Mouse (Mus musculus) forebrain, embryonic 16.5 days (tissue): ENCODE measurements around the gene Defb21. TPM values are rescaled to one million over a fixed set of nuclear protein-coding genes. Genes with fewer than 3 reads are reported as not detected.
A peak's percentile ranks its signal among the peaks of the same experiment; 100 is the strongest.

Experiments used
- ATAC-seq: fragments of 200-750 bp; cut with Nextera tagmentation; 2 replicates; pipeline ENCODE4 v1.8.0; 2017; ENCODE audit warnings: mild to moderate bottlenecking, moderate library complexity
- H3K27ac ChIP-seq: fragments of 300-500 bp; sonication (generic); 2 replicates; pipeline ENCODE4 v1.5.1; 2014; ENCODE audit warnings: low read length, control low read depth
- H3K27me3 ChIP-seq: fragments of 300-500 bp; sonication (generic); replicated peaks from 2 replicates; pipeline ENCODE4 v1.6.1; 2014; ENCODE audit warnings: low read length; ENCODE audit not compliant: control insufficient read depth, insufficient read depth
- H3K36me3 ChIP-seq: fragments of 300-500 bp; sonication (generic); 2 replicates; pipeline ENCODE4 v1.6.1; 2014; ENCODE audit not compliant: control insufficient read depth, insufficient read depth
- H3K4me1 ChIP-seq: fragments of 300-500 bp; sonication (generic); replicated peaks from 2 replicates; pipeline ENCODE4 v1.6.1; 2014; ENCODE audit warnings: low read length; ENCODE audit not compliant: control insufficient read depth, insufficient read depth
- H3K4me2 ChIP-seq: fragments of 300-500 bp; sonication (generic); 2 replicates; pipeline ENCODE4 v1.6.1; 2014; ENCODE audit warnings: mild to moderate bottlenecking, low read length, control low read depth
- H3K4me3 ChIP-seq: fragments of 300-500 bp; sonication (generic); replicated peaks from 2 replicates; pipeline ENCODE4 v1.5.1; 2014; ENCODE audit warnings: mild to moderate bottlenecking, low read length, control low read depth
- H3K9ac ChIP-seq: fragments of 300-500 bp; sonication (generic); replicated peaks from 2 replicates; pipeline ENCODE4 v1.6.1; 2014; ENCODE audit warnings: low read depth, low read length, control low read depth
- H3K9me3 ChIP-seq: fragments of 300-500 bp; sonication (generic); 2 replicates; pipeline ENCODE4 v1.6.1; 2016; ENCODE audit warnings: low read length; ENCODE audit not compliant: control insufficient read depth
- WGBS: fragments of 180-500 bp; shearing (Covaris S2); extraction: QIAGEN DNeasy Blood & Tissue Kit; methylation state at CpG from one replicate; pipeline ENCODE4 v1.1.7; 2014; 5-methylcytosine and 5-hydroxymethylcytosine counted together
- polyA plus RNA-seq: library from polyadenylated mRNA; unstranded; fragments of >200 nt; fragmentation: Nextera tagmentation; extraction: Ambion mirVana; gene quantifications from 2 replicates; pipeline ENCODE4 v1.2.1, GENCODE M21; 2015

Gene Defb21
- polyA plus RNA-seq: not detected in 2 replicates

GRCm38 (mm10) chr2:152572114-152572794, at the start of gene Defb21:
Gene Defb21 (plus strand): TSS chr2:152572744.
- no peak within 1 kb of the TSS for H3K4me3 ChIP-seq
- no peaks in the 10 kb centered on the region for H3K4me1 ChIP-seq
- no peaks in the 10 kb centered on the region for H3K9me3 ChIP-seq
- ATAC-seq: no peak
- no peak within 1 kb of the TSS for H3K4me2 ChIP-seq
- H3K27ac ChIP-seq: no peak within 1 kb of the TSS
- WGBS: 64% methylated on average over 11 of the region's 11 CpGs
- H3K27me3 ChIP-seq: no peaks in the 10 kb centered on the region
- no peaks in the 10 kb centered on the region for H3K36me3 ChIP-seq
- no peak within 1 kb of the TSS for H3K9ac ChIP-seq

GRCm38 (mm10) chr2:152539944-152540710, 32.4 kb upstream of the Defb21 start, which contains the start of gene Defb29:
Gene Defb29 (minus strand): TSS chr2:152540098.
- Histone ChIP-seq H3K27me3 (no peaks in the 10 kb centered on the region), H3K27ac (no peak within 1 kb of the TSS), H3K4me1 (no peaks in the 10 kb centered on the region), H3K4me2 (no peak within 1 kb of the TSS), H3K9me3 (no peaks in the 10 kb centered on the region), H3K9ac (no peak within 1 kb of the TSS), H3K4me3 (no peak within 1 kb of the TSS), H3K36me3 (no peaks in the 10 kb centered on the region)
- no peak for ATAC-seq
- WGBS: 59% methylated on average over 13 of the region's 13 CpGs

DNA sequence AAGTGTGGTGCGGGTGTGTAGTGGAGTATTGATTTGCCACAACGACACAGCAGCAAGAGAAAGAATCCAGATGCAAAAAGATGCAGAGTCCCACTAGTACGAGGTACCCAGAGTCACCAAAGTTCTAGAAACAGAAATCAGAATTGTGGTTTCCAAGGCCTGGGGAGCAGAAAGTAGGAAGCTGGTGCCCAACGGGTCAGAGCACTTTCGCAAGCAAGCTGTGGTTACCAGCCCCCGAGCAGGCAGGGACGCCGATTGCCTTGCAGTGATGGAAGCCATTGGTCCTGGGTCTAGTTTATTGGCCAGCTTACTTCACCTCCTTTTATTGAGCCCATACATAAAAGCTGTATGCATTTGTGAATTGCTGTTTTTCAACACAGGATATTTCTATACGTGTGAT, 30.6 kb upstream of the Defb21 start:
- no peaks in the 10 kb centered on the region for H3K36me3 ChIP-seq
- ATAC-seq: no peak
- H3K4me3 ChIP-seq: no peak overlapping the region

GRCm38 (mm10) chr2:152542897-152543296, 29.6 kb upstream of the Defb21 start:
- no peaks in the 10 kb centered on the region for H3K4me1 ChIP-seq
- no peak overlapping the region for H3K9ac ChIP-seq
- no peaks in the 10 kb centered on the region for H3K27me3 ChIP-seq
- H3K36me3 ChIP-seq: no peaks in the 10 kb centered on the region
- H3K4me3 ChIP-seq: no peak overlapping the region
- no peak overlapping the region for H3K4me2 ChIP-seq
- WGBS: 76% methylated on average over 2 of the region's 2 CpGs
- no peak overlapping the region for H3K27ac ChIP-seq
- H3K9me3 ChIP-seq: no peaks in the 10 kb centered on the region
- no peak for ATAC-seq

More for the DNA sequence above, 30.6 kb upstream of the Defb21 start:
- no peaks in the 10 kb centered on the region for H3K9me3 ChIP-seq
- H3K27me3 ChIP-seq: no peaks in the 10 kb centered on the region
- H3K9ac ChIP-seq: no peak overlapping the region
- WGBS: 92% methylated on average over 9 of the region's 9 CpGs
- H3K4me1 ChIP-seq: no peaks in the 10 kb centered on the region
- H3K27ac ChIP-seq: no peak overlapping the region
- H3K4me2 ChIP-seq: no peak overlapping the region

DNA sequence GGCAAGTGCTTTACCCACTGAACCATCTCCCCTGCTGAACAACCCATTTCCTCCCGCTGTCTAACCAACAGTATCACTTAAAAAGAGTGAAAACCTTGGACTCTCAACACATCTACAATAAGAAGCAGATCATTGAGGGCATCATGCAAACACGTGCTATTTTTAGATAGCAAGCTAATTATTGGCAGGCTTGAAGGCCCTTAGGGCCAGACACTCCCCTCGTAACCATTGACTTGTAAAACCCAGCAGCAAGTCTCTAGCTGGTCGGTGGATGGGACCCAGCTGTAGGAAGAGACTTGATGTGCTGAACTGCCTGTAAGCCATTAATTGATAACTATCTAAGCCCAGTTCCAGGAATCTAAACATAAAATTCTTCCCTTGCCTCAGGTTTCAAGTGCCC, 29.1 kb upstream of the Defb21 start:
- Histone ChIP-seq H3K27ac (no peak overlapping the region), H3K9ac (no peak overlapping the region), H3K27me3 (no peaks in the 10 kb centered on the region), H3K36me3 (no peaks in the 10 kb centered on the region), H3K9me3 (no peaks in the 10 kb centered on the region), H3K4me3 (no peak overlapping the region), H3K4me1 (no peaks in the 10 kb centered on the region), H3K4me2 (no peak overlapping the region)
- no peak for ATAC-seq
- WGBS: 82% methylated on average over 4 of the region's 4 CpGs

GRCm38 (mm10) chr2:152544691-152545090, 27.9 kb upstream of the Defb21 start:
- Histone ChIP-seq H3K27ac (no peak overlapping the region), H3K27me3 (no peaks in the 10 kb centered on the region), H3K4me3 (no peak overlapping the region), H3K36me3 (no peaks in the 10 kb centered on the region), H3K4me2 (no peak overlapping the region), H3K4me1 (no peaks in the 10 kb centered on the region), H3K9ac (no peak overlapping the region), H3K9me3 (no peaks in the 10 kb centered on the region)
- ATAC-seq: peak; percentile 90
- WGBS: 12% methylated on average over 4 of the region's 4 CpGs

- 85% methylated on average over 5 of the region's 5 CpGs for WGBS
These were observed 24.4 kb upstream of the Defb21 start for GRCm38 (mm10) chr2:152548124-152548523.

GRCm38 (mm10) chr2:152553774-152554423, 18.6 kb upstream of the Defb21 start:
- H3K4me3 ChIP-seq: no peak overlapping the region; the same call in 1 of the 2 replicates
- no peaks in the 10 kb centered on the region for H3K9me3 ChIP-seq
- H3K27me3 ChIP-seq: no peaks in the 10 kb centered on the region
- ATAC-seq: no peak
- H3K9ac ChIP-seq: no peak overlapping the region
- peak overlapping the region; percentile 50 for H3K4me2 ChIP-seq
- peaks cover 3% of the 10 kb centered on the region; the same call in 1 of the 2 replicates for H3K4me1 ChIP-seq
- H3K36me3 ChIP-seq: no peaks in the 10 kb centered on the region
- no peak overlapping the region for H3K27ac ChIP-seq
- 12% methylated on average over 16 of the region's 16 CpGs for WGBS

More at GRCm38 (mm10) chr2:152548124-152548523, 24.4 kb upstream of the Defb21 start:
- no peak overlapping the region for H3K4me2 ChIP-seq
- no peaks in the 10 kb centered on the region for H3K36me3 ChIP-seq
- ATAC-seq: no peak
- no peak overlapping the region for H3K4me3 ChIP-seq
- H3K27me3 ChIP-seq: no peaks in the 10 kb centered on the region
- no peak overlapping the region for H3K9ac ChIP-seq
- no peaks in the 10 kb centered on the region for H3K9me3 ChIP-seq
- no peaks in the 10 kb centered on the region for H3K4me1 ChIP-seq
- no peak overlapping the region for H3K27ac ChIP-seq

- H3K4me2 ChIP-seq: no peak overlapping the region
- H3K27ac ChIP-seq: no peak overlapping the region
- H3K4me3 ChIP-seq: no peak overlapping the region
- H3K9me3 ChIP-seq: no peaks in the 10 kb centered on the region
- ATAC-seq: no peak
- WGBS: 92% methylated on average over 7 of the region's 7 CpGs
- no peaks in the 10 kb centered on the region for H3K36me3 ChIP-seq
- no peak overlapping the region for H3K9ac ChIP-seq
- peaks cover 3% of the 10 kb centered on the region; the same call in 1 of the 2 replicates for H3K4me1 ChIP-seq
- H3K27me3 ChIP-seq: no peaks in the 10 kb centered on the region
These were observed 15.9 kb upstream of the Defb21 start for GRCm38 (mm10) chr2:152556655-152557054.
